Mouse (Mus musculus) adipose tissue, adult 10 weeks (tissue): ENCODE results near the gene Cfap58. TPM values are rescaled to one million over a fixed set of nuclear protein-coding genes. Genes with fewer than 3 reads are reported as not detected.

Source experiments
- polyA plus RNA-seq: library from polyadenylated mRNA; stranded (reverse); fragments of 350-450 nt; fragmentation: Illumina TruSeq; extraction: RNeasy Lipid Tissue Mini Kit (QIAGEN cat#74804); gene quantifications from one replicate; pipeline ENCODE4 v1.2.3, GENCODE M21; 2014; ENCODE audit warnings: low read depth, low replicate concordance

The Cfap58 gene
- polyA plus RNA-seq = 3.3 TPM

GRCm38 (mm10) chr19:47937443-47938406, at the start of gene Cfap58:
Gene Cfap58 (plus strand): TSS chr19:47937675.

GRCm38 (mm10) chr19:47919126-47919965, 18.1 kb upstream of the Cfap58 start, which contains the start of the genes Cfap43 and Itprip:
Gene Cfap43 (minus strand): TSS chr19:47919287.
Gene Itprip (minus strand): TSS chr19:47919299.

Other genes with a start within 250 kb of the Cfap58 start
- gene Col17a1, start 245.6 kb upstream of the Cfap58 start, polyA plus RNA-seq = 5.8 TPM
- 60.6 TPM for gene Sfr1, start 206.0 kb upstream of the Cfap58 start, polyA plus RNA-seq
- gene Gsto1, start 82.7 kb upstream of the Cfap58 start, polyA plus RNA-seq = 39.4 TPM
- 7.2 TPM for gene Gsto2, start 72.1 kb upstream of the Cfap58 start, polyA plus RNA-seq
- 6.1 TPM for gene Cfap43, start 18.4 kb upstream of the Cfap58 start, polyA plus RNA-seq
- gene Itprip, start 18.4 kb upstream of the Cfap58 start, polyA plus RNA-seq = 3.5 TPM